Mouse (Mus musculus) bone marrow, adult 2 months (tissue): ENCODE results near the gene Itga9.

ENCODE experiments used
- CTCF ChIP-seq: fragments of 200-500 bp; IDR thresholded peaks from 2 replicates; pipeline ENCODE4 v1.5.1; 2011; ENCODE audit warnings: low read length, control low read depth; ENCODE audit not compliant: control insufficient read depth, insufficient read depth
- POLR2A ChIP-seq: fragments of 200-500 bp; IDR thresholded peaks from 2 replicates; pipeline ENCODE4 v1.6.1; 2011; ENCODE audit warnings: low read depth, mild to moderate bottlenecking, control low read depth, low read length, borderline replicate concordance; ENCODE audit not compliant: control insufficient read depth

DNA sequence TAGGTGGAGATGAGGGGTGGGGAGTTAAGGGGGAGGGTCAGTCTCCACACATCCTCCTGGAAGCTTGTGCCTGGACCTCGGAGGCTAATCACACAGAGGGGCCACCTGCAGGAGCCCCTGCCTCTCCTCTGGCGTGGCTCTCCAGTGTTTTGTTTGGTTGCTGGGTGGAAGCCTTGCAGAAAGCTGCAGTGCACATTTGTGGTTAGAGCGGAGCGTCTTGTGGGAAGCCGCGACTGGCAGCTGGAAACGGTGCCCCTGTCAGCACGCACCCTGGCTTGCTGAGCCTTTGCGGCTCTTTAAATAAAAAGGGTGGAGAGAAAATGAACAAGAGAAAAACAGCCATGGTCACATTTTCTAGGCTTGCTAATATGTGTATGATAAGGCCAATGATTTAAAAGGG, 70.9 kb downstream of the Itga9 start:
- TF ChIP-seq CTCF (no peak), POLR2A (no peak)
